Comparison of ENCODE assay signal across 9 mouse cellular contexts in genomic region chr7:73392359-73392758, GRCm38 (mm10). TPM values are rescaled to one million over a fixed set of nuclear protein-coding genes. Genes with fewer than 3 reads are reported as not detected.
DNase-seq lines count a peak whose midpoint lies in the region; ATAC-seq and TF ChIP-seq lines count a peak whose summit lies in the region.
"Had no signal": no experiment of that assay in that cellular context is flagged by ENCODE, and none has a peak within 500 bp of the region (broad histone marks: within the 10 kb centered on the region; RNA-seq: fewer than 3 reads in every experiment).

No protein-coding gene starts in this region.

- TF ChIP-seq EP300 in ES-Bruce4 (IDR thresholded peaks at IDR 0.05; ENCODE audit: insufficient read depth, low read depth, low read length) = no peak

- WGBS in heart, embryonic 12.5 days = 2% methylated on average over 9 of the region's 9 CpGs
- 5% methylated on average over 9 of the region's 9 CpGs for WGBS in forebrain, postnatal 0 days

- H3K9me3 ChIP-seq in heart, embryonic 12.5 days (replicated peaks) = no peaks in the 10 kb centered on the region
- H3K9me3 ChIP-seq in ES-Bruce4 (replicated peaks; ENCODE audit: control insufficient read depth, insufficient read depth, low read length, poor library complexity, severe bottlenecking) = no peaks in the 10 kb centered on the region
- H3K9me3 ChIP-seq in forebrain, postnatal 0 days (ENCODE audit: low read length) = no peaks in the 10 kb centered on the region

- H3K27ac ChIP-seq in heart, embryonic 12.5 days (ENCODE audit: poor library complexity, severe bottlenecking) = peak overlapping the region; percentile 74
- no peak overlapping the region for H3K27ac ChIP-seq in ES-Bruce4 (ENCODE audit: insufficient read depth, low read length)
- H3K27ac ChIP-seq in forebrain, postnatal 0 days (ENCODE audit: low read depth, low read length) = peak overlapping the region; percentile 83

- peak overlapping the region; percentile 98 for H3K4me2 ChIP-seq in heart, embryonic 12.5 days
- H3K4me2 ChIP-seq in forebrain, postnatal 0 days (ENCODE audit: low read depth) = peak overlapping the region; percentile 93

- H3K9ac ChIP-seq in heart, embryonic 12.5 days = peak overlapping the region; percentile 77
- H3K9ac ChIP-seq in ES-Bruce4 (ENCODE audit: low read depth, poor library complexity, severe bottlenecking) = peak overlapping the region; percentile 56; the same call in 1 of the 2 replicates
- H3K9ac ChIP-seq in forebrain, postnatal 0 days = peak overlapping the region; percentile 65

- DNase-seq in heart, adult 9 months (ENCODE audit: low spot score in 2 of 2) = no peak
- no peak for DNase-seq in forebrain, postnatal 0 days
- peak; percentile 59 for DNase-seq in mesoderm, embryonic 11.5 days (ENCODE audit: low read depth, low spot score)
- no peak for DNase-seq in thymus, adult 18-20 months
- DNase-seq in thymus, postnatal 0 days (ENCODE audit: low spot score) = no peak

- peaks cover 15% of the 10 kb centered on the region for H3K4me1 ChIP-seq in heart, embryonic 12.5 days (replicated peaks)
- H3K4me1 ChIP-seq in ES-Bruce4 (ENCODE audit: control insufficient read depth, insufficient read depth, low read length) = peaks cover 3% of the 10 kb centered on the region
- H3K4me1 ChIP-seq in forebrain, postnatal 0 days (ENCODE audit: insufficient read depth) = peaks cover 24% of the 10 kb centered on the region

- peaks cover 51% of the 10 kb centered on the region for H3K27me3 ChIP-seq in heart, embryonic 12.5 days (replicated peaks)
- peaks cover 10% of the 10 kb centered on the region; the same call in 1 of the 2 replicates for H3K27me3 ChIP-seq in ES-Bruce4 (ENCODE audit: control insufficient read depth, insufficient read depth, low read length, poor library complexity, severe bottlenecking)
- H3K27me3 ChIP-seq in forebrain, postnatal 0 days (ENCODE audit: insufficient read depth, low read length) = no peaks in the 10 kb centered on the region

- H3K36me3 ChIP-seq in heart, embryonic 12.5 days = no peaks in the 10 kb centered on the region
- H3K36me3 ChIP-seq in ES-Bruce4 (ENCODE audit: control insufficient read depth, insufficient read depth, low read length, poor library complexity, severe bottlenecking) = no peaks in the 10 kb centered on the region
- no peaks in the 10 kb centered on the region for H3K36me3 ChIP-seq in forebrain, postnatal 0 days (ENCODE audit: insufficient read depth)

- TF ChIP-seq CTCF in ES-Bruce4 (IDR thresholded peaks at IDR 0.05; ENCODE audit: low read depth, low read length) = no peak
- TF ChIP-seq CTCF in forebrain, postnatal 0 days (IDR thresholded peaks at IDR 0.05; ENCODE audit: low read depth) = no peak

- no peak for ATAC-seq in heart, embryonic 12.5 days (ENCODE audit: insufficient number of reproducible peaks, low FRiP score)
- no peak for ATAC-seq in forebrain, postnatal 0 days
- no peak for ATAC-seq in activated CD4-positive, CD25-positive, alpha-beta regulatory T cell, adult 4 months

- H3K4me3 ChIP-seq in heart, embryonic 12.5 days = peak overlapping the region; percentile 74
- no peak overlapping the region for H3K4me3 ChIP-seq in ES-Bruce4 (ENCODE audit: low read depth, low read length)
- peak overlapping the region; percentile 51 for H3K4me3 ChIP-seq in forebrain, postnatal 0 days (ENCODE audit: low read depth, low read length)
- H3K4me3 ChIP-seq: erythroblast, embryonic 14.5 days had no signal

- TF ChIP-seq POLR2A in ES-Bruce4 (IDR thresholded peaks at IDR 0.05; ENCODE audit: insufficient read depth, low read length) = no peak

RNA-seq across cellular contexts. Expression of gene Rgma, which starts 17.1 kb away (rescaled TPM):
- 3.5 and 3.7 TPM in 2 replicates for polyA plus RNA-seq in heart, embryonic 12.5 days (2016; fragmentation: Nextera tagmentation; extraction: Ambion mirVana)
- polyA plus RNA-seq in ES-Bruce4 (2011; ENCODE audit: insufficient read depth, insufficient read length, low read depth, missing spikeins) = 5.5 and 5.8 TPM in 2 replicates
- 72.2 and 96.4 TPM in 2 replicates for total RNA-seq in forebrain, postnatal 0 days (2014; rRNA removed)
- polyA plus RNA-seq in forebrain, postnatal 0 days (2015; fragmentation: Nextera tagmentation; extraction: Ambion mirVana) = 34.1 and 39.9 TPM in 2 replicates
- polyA plus RNA-seq in activated CD4-positive, CD25-positive, alpha-beta regulatory T cell, adult 4 months (2017; shearing (Covaris generic)) = not detected
- 1.6 and 1.7 TPM in 2 replicates for polyA plus RNA-seq in thymus, postnatal 0 days (2015; fragmentation: Nextera tagmentation; extraction: Ambion mirVana)
- polyA plus RNA-seq: erythroblast, embryonic 14.5 days had no signal
